Mouse (Mus musculus): ENCODE data around the gene Meis2. TPM values are rescaled to one million over a fixed set of nuclear protein-coding genes. Genes with fewer than 3 reads are reported as not detected.

The Meis2 gene
- polyA plus RNA-seq, 2 experiments = 0.69 to 1.5 TPM

DNA sequence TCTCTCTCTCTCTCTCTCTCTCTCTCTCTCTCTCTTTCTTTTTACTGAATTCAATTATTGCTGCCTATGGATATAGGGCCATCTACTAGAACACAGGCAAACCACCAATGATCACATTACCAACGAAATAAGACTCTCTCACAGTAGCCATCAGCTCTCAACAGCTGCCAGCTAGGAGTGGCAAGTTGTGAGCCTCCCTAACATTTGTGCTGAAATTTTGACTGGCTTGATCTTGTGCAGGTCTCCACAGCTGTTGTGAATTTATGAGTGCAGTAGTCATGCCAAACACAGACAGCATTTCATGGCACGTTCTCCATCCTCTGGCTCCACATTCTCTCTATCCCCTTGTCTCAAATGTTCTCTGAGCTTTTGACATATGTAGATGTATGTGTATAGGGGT is 15.3 kb upstream of the Meis2 start:
- ATAC-seq (ENCODE audit: insufficient read depth) = no peak
- Histone ChIP-seq H3K9me3 (ENCODE audit: control insufficient read depth, low read length) (no peaks in the 10 kb centered on the region), H3K4me1 (replicated peaks; ENCODE audit: control insufficient read depth in 2 of 2, insufficient read depth in 2 of 2, low read length in 1 of 2) (no peaks in the 10 kb centered on the region), H3K27ac (no peak overlapping the region), H3K4me2 (ENCODE audit: low read depth) (no peak overlapping the region), H3K4me3 (ENCODE audit: insufficient read depth in 1 of 2, low read depth in 2 of 2, low read length in 2 of 2) (no peak overlapping the region), H3K9ac (replicated peaks) (no peak overlapping the region), H3K27me3 (ENCODE audit: control insufficient read depth, insufficient read depth, low read length) (peaks cover 4% of the 10 kb centered on the region), H3K36me3 (replicated peaks; ENCODE audit: control insufficient read depth, insufficient read depth, low read depth) (no peaks in the 10 kb centered on the region)
- no peak for DNase-seq (ENCODE audit: low read depth in 3 of 3, low spot score in 3 of 3)
- 38% methylated on average over 2 of the region's 2 CpGs for WGBS (ENCODE audit: insufficient replicate concordance)
- TF ChIP-seq CTCF (IDR thresholded peaks at IDR 0.05; ENCODE audit: low read depth) (no peak), EP300 (IDR thresholded peaks at IDR 0.05; ENCODE audit: low read depth) (no peak)

DNA sequence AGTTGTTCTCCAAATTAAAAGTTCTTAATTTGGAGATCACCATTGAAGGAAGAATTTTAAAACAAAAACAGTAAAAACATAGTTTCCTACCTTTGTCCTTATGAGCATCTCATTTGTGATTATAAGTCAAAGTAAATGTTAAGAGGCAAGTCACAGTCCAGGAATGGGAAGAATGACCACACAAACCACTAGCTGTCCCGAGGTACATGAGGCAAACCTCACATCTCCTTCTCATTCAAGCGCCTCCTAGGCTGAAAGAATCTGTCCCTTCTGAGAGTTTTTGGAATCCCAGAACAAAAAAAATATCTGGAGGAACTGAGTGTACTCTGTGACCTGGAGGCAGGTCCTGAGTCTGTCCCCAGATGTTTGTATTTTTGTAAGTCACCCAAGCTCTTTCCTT is 13.2 kb upstream of the Meis2 start:
- ATAC-seq (ENCODE audit: insufficient read depth) (no peak), DNase-seq (ENCODE audit: low read depth in 3 of 3, low spot score in 3 of 3) (no peak)
- no peak overlapping the region for H3K4me3 ChIP-seq (ENCODE audit: insufficient read depth in 1 of 2, low read depth in 2 of 2, low read length in 2 of 2)
- no peaks in the 10 kb centered on the region for H3K4me1 ChIP-seq (replicated peaks; ENCODE audit: control insufficient read depth in 2 of 2, insufficient read depth in 2 of 2, low read length in 1 of 2)
- no peaks in the 10 kb centered on the region for H3K36me3 ChIP-seq (replicated peaks; ENCODE audit: control insufficient read depth, insufficient read depth, low read depth)
- H3K27me3 ChIP-seq (ENCODE audit: control insufficient read depth, insufficient read depth, low read length) = peaks cover 23% of the 10 kb centered on the region
- no peak overlapping the region for H3K27ac ChIP-seq
- no peak overlapping the region for H3K4me2 ChIP-seq (ENCODE audit: low read depth)
- no peak overlapping the region for H3K9ac ChIP-seq (replicated peaks)
- TF ChIP-seq EP300 (IDR thresholded peaks at IDR 0.05; ENCODE audit: low read depth) (no peak), CTCF (IDR thresholded peaks at IDR 0.05; ENCODE audit: low read depth) (no peak)
- WGBS (ENCODE audit: insufficient replicate concordance) = 48% methylated on average over 2 of the region's 2 CpGs
- H3K9me3 ChIP-seq (ENCODE audit: control insufficient read depth, low read length) = no peaks in the 10 kb centered on the region

DNA sequence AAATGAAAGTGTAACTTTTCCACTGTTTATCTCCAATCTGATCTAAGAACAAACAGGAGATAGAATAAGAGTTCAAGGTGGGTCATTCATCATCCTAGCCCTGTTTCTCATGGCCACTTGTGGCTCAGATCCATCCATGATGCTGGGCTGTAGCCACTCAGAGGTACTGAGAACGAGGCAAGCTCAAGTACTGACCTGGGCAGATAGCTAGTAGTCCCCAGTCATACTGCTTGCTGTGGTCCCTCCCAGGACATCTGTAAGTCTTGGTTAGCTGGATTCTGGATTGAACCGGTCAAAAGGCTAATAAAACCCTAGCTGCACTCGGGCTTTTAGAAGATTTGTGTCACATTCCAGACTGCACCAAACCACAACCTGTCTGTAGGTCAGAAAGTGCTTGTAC is 12.1 kb upstream of the Meis2 start:
- Histone ChIP-seq H3K4me1 (replicated peaks; ENCODE audit: control insufficient read depth in 2 of 2, insufficient read depth in 2 of 2, low read length in 1 of 2) (no peaks in the 10 kb centered on the region), H3K4me2 (ENCODE audit: low read depth) (no peak overlapping the region), H3K27me3 (ENCODE audit: control insufficient read depth, insufficient read depth, low read length) (peaks cover 32% of the 10 kb centered on the region), H3K4me3 (ENCODE audit: insufficient read depth in 1 of 2, low read depth in 2 of 2, low read length in 2 of 2) (no peak overlapping the region), H3K36me3 (replicated peaks; ENCODE audit: control insufficient read depth, insufficient read depth, low read depth) (no peaks in the 10 kb centered on the region), H3K9ac (replicated peaks) (no peak overlapping the region), H3K27ac (no peak overlapping the region), H3K9me3 (ENCODE audit: control insufficient read depth, low read length) (no peaks in the 10 kb centered on the region)
- 20% methylated on average over 3 of the region's 3 CpGs for WGBS (ENCODE audit: insufficient replicate concordance)
- TF ChIP-seq EP300 (IDR thresholded peaks at IDR 0.05; ENCODE audit: low read depth) (no peak), CTCF (IDR thresholded peaks at IDR 0.05; ENCODE audit: low read depth) (no peak)
- no peak for ATAC-seq (ENCODE audit: insufficient read depth)
- no peak for DNase-seq (ENCODE audit: low read depth in 3 of 3, low spot score in 3 of 3)

DNA sequence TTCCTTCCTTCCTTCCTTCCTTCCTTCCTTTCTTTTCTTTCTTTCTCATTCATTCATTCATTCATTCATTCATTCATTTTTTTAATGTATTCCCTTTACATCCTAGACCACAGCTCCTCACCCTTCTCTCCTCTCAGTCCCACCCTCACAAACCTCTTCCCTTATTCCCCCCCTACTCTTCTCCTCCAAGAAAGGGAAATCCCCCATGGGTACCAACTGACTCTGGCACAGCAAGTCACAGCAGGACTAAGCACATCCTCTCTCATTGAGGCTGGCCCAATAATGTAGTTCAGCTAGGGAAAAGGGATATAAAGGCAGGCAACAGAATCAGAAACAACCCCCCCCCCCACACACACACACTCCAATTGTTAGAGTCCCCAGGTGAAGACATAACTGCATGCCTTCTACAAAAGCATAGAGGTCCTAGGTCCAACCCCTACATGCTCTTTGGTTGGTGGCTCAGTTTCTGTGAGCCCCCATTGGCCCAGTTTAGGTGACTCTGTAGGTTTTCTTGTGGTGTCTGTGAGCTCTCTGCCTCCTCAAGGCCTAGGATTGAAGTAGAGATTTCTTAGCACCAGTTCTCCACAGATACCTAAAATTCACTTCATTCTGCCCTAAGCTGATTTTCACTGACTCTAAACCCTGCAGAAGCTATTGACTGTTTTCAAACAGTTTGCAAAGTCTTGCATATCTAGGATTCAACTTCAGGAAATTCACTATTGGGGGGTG is 11.3 kb upstream of the Meis2 start:
- Histone ChIP-seq H3K36me3 (replicated peaks; ENCODE audit: control insufficient read depth, insufficient read depth, low read depth) (no peaks in the 10 kb centered on the region), H3K9ac (replicated peaks) (no peak overlapping the region), H3K9me3 (ENCODE audit: control insufficient read depth, low read length) (no peaks in the 10 kb centered on the region), H3K4me2 (ENCODE audit: low read depth) (no peak overlapping the region), H3K4me1 (replicated peaks; ENCODE audit: control insufficient read depth in 2 of 2, insufficient read depth in 2 of 2, low read length in 1 of 2) (no peaks in the 10 kb centered on the region), H3K27me3 (ENCODE audit: control insufficient read depth, insufficient read depth, low read length) (peaks cover 39% of the 10 kb centered on the region), H3K27ac (no peak overlapping the region), H3K4me3 (ENCODE audit: insufficient read depth in 1 of 2, low read depth in 2 of 2, low read length in 2 of 2) (no peak overlapping the region)
- TF ChIP-seq CTCF (IDR thresholded peaks at IDR 0.05; ENCODE audit: low read depth) (no peak), EP300 (IDR thresholded peaks at IDR 0.05; ENCODE audit: low read depth) (no peak)
- DNase-seq (ENCODE audit: low read depth in 3 of 3, low spot score in 3 of 3) = no peak
- no peak for ATAC-seq (ENCODE audit: insufficient read depth)

DNA sequence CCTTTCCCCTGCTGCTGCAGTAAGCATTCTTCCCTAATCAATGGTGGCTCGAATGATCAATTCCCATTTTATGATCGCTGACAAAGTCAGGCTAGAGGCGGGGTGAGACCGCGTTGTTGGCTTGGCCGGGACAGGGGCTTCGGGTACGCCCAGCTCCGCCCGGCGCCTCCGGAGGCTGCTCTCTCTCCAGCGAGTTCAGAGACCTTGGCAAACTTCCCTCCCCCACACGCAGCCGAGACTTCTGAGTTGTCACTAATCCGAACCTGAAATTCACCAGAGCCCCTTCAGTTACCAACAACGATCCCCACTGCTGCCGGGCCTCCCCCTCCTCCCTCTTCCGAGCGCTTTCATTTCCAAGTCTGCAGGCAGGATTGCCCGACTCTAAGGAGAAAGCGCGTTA is 10.3 kb upstream of the Meis2 start:
- WGBS (ENCODE audit: insufficient replicate concordance) = 1% methylated on average over 23 of the region's 23 CpGs
- peak overlapping the region; percentile 34 to 46 for H3K4me3 ChIP-seq (ENCODE audit: insufficient read depth in 1 of 2, low read depth in 2 of 2, low read length in 2 of 2)
- H3K27me3 ChIP-seq (ENCODE audit: control insufficient read depth, insufficient read depth, low read length) = peaks cover 49% of the 10 kb centered on the region
- H3K4me1 ChIP-seq (replicated peaks; ENCODE audit: control insufficient read depth in 2 of 2, insufficient read depth in 2 of 2, low read length in 1 of 2) = no peaks in the 10 kb centered on the region
- TF ChIP-seq CTCF (IDR thresholded peaks at IDR 0.05; ENCODE audit: low read depth) = no peak
- TF ChIP-seq EP300 (IDR thresholded peaks at IDR 0.05; ENCODE audit: low read depth) = no peak
- H3K9me3 ChIP-seq (ENCODE audit: control insufficient read depth, low read length) = no peaks in the 10 kb centered on the region
- H3K27ac ChIP-seq = no peak overlapping the region
- no peak overlapping the region for H3K9ac ChIP-seq (replicated peaks)
- H3K36me3 ChIP-seq (replicated peaks; ENCODE audit: control insufficient read depth, insufficient read depth, low read depth) = no peaks in the 10 kb centered on the region
- DNase-seq (ENCODE audit: low read depth in 3 of 3, low spot score in 3 of 3) = no peak
- no peak for ATAC-seq (ENCODE audit: insufficient read depth)
- H3K4me2 ChIP-seq (ENCODE audit: low read depth) = peak overlapping the region; percentile 55

Measured in liver, embryonic 14.5 days (tissue).